Mouse (Mus musculus) gastrocnemius, postnatal 36 days (tissue): Measurements from ENCODE around the gene Stk39. TPM values are rescaled to one million over a fixed set of nuclear protein-coding genes. Genes with fewer than 3 reads are reported as not detected.

Experiments
- DNase-seq, 2 experiments: peaks; one replicate each; pipeline ENCODE4 v3.0.0; 2022
- intact Hi-C: fragments of 180-260 bp; cut with DNase I; formaldehyde crosslinking; loops from one replicate; pipeline ENCODE4 v1.15.1; 2025
- total RNA-seq, 2 experiments: library from RNA; stranded (reverse); gene quantifications; 2 replicates each; pipeline ENCODE4 v1.2.3; 2021

Gene Stk39
- total RNA-seq, 2 experiments from 2014 or later, result 2.5 to 3.8 TPM

DNA sequence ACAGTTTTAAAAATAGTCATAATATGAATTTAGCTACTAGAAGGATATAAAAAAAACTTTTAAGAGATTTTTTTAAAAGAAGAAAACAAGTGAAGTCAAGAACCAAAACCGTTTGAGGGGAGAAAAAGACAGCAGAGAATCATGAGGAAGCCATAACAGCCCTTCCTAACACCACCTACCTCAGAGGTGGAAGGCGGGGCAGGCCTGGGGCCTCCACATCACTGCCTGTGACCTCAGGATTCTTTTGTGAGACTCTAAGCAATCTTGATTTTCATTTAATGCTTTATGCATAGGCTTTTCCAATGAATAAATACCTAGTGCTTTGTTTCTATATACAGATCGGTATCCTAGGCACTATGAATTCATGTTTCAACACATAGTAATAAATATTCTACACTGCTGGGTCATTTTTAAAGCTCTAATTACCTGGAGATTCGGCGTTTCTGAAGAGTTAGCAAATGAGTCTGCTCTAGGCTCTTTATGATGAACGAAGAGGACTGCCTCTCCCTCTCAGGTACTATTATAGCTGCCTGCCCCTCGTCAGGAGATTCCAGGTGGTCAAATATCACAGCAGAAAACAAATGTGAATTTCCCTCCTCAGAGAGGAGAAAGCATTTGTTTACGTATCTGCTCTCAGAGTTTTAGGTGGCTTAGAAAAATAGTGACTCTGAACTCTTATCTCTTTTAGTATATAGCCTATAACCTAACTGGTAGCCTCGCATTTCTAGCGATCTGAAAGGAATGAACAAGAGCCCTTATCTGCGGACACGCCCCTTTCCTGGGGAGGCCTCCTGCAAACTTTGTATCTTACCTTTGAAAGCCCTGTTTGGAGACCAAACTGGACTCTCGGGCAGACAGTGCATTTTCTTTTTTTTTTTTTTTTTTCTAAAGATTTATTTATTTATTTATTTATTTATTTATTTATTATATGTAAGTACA is 78.2 kb downstream of the Stk39 start:
- no peak for DNase-seq
- intact Hi-C loops, result no loop called here

DNA sequence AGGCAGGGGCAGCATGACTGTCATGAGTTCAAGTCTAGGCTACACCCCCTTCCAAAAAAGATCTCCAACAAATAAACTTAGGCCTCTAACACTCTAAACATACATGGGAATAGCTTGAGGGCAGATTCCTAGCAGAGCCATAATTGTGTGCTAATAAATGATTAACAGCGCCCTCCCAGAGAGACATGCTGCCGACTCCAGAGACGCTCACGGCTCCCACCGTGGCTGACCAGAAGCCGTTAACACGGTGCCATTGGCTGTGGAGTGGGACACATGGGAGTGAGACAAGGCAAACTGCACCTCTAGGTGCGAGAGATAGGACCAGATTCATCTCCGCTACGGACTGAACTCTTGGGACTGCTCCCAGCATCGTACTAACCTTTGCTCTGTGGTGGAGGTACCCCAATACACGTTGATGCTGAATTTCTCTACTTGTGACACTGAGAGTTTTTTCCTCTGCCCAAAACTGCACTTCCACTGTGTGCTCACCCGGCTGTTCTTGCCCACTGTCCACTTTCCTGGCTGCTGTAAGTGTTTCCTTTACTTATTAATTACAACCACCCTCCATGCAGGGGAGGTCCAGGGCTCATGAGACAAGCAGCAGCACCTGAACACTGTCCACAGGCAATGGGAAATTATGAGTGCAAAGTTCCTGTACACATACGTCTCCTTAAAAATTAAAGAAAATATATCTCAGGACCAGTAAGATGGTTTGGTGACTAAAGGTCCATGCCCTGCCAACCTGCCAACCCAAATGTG is 84.1 kb downstream of the Stk39 start:
- intact Hi-C loops, result no loop called here
- no peak for DNase-seq

DNA sequence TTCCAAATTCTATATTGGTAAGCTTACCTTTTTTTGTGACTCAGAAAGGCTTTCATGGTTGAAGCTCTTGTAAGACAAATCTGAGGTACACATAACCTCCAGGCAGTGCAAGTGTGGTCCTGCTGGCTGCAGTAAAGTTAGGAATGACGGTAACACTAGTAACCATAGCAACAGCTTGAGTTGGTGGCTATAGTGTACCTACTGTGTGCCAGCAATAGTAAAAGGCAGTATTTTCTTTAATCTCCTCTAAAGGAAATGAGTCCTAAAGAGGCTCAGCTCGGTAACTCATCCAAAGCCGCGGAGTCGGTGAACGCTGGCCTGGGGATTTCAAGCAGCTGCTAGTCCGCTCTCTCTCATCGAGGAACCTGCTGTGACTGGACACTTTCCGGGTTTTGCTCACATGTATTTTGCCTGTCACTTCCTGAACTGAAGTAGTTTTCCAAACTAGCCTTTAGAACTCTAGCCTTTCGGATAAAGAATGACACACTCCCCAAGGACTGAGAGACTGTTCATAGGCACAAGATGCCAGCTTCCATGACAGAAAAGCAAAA is 85.7 kb downstream of the Stk39 start:
- no peak for DNase-seq
- intact Hi-C loops, result no loop called here

DNA sequence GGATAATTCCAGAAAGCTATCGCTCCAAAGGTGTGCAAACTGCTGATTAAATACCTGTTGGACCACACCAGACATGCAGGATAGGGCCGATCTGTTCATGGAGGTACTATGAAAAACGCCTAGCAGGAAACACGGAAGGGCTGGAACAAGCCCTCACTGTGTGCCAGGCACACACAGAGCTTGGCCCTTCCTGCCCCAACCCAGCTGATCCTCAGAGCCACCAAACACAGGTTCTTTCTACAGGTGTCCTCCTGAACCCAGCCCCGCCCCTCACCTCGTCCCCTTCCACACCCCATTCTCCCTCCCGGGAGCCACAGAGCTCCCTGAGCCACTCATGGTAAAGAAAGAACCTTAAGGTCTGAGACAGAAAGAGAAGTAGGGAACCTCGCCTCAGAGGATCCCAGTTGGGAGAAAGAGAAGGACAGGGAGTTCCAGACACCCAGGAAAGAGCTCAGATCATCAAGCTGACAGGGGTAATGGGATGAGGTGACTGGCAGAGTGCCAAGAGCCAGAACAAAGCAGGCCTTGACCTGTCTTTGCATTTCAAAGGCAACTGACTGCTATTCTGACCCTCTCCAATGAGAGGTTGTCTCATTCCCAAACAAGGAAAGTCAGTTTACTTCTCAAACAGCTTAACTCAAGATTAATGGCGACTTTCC is 86.3 kb downstream of the Stk39 start:
- DNase-seq, result no peak
- intact Hi-C loops, result no loop called here

DNA sequence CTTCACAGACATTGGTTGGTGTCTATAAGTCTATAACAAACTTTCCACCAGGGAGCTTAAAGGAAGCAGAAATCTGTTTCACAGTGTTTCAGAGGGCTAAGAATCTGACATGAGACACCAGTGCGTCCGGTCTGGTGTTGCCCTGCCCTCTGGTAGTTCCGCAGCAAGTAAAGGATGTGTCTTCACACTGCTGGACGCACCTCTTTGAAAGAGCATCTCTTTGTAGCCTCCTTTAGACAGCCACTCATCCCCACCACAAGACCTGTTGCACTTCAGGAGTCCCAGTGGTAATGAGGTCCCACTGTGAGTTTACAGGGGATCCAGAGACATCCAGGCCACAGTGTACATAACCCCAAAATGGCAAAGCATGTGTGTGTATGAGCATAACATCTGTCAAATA is 88.1 kb downstream of the Stk39 start:
- no peak for DNase-seq
- intact Hi-C loops, result no loop called here

DNA sequence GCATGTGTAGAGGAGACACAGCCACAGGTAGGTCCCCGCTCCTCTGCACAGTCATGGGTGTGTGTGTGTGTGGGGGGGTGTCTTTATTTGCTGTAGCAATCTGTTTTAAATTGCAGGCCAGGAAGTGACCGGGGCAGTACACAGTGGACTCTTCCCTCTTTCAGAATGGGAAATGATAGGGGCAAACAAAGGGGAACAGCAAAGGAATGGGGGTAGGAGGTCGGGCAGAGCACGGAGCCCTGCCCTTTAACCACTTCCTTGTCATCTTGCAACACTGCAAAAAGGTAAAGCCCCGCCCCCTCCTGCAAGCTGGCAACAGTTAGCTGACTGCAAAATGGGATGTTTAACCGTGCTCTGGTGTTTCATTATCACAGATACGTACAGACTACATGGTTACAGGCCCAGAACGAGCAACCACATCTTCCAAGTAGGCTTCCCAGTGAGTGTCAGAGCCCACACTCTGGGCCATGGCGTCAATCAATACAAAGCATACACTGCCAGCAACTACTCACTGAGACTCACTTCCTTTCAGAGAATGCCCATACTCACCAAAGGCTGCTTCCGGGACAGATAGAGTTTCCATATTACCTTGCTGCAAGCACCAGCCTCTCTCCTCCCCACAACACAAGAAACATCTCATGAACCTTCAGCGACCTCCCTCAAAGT is 89.5 kb downstream of the Stk39 start:
- no peak for DNase-seq
- intact Hi-C loops, result no loop called here

DNA sequence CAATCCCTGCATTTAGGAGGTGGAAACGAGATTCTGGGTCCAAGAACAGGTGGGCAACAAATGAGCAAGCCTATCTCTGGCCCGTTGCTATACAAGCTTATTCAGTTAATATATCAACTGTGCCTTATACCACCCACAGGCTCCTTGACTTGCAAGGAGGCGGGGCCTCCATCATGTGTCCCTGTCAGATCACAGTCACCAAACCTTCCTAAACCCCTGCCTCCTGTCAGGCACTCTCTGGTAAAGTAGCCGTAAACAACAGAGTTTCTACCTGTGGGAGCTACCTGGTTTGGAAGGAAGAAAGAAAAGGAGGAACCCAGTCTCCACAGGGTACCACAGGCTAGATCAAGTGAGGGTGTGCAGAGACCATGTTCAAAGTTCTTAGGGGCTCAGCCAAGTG is 90.2 kb downstream of the Stk39 start:
- intact Hi-C loops, result no loop called here
- no peak for DNase-seq

DNA sequence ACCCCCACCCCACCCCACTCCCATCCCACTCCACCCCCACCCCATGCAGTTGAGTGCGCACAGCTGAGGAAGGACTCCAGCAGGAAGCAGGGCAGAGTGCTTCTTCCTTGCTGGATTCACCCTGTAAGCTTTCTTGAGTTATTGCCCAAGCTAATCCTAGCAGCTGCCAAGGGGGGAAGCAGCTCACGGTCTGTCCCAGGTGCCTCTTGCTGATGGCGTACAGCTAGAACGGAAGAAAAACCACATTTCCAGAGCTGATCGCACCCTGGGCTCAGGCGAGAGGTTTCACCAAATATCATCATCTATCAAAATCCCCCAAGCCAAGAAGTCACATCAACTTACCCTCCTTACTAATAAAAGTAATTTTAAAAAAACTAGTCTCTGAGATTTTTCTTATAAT is 90.9 kb downstream of the Stk39 start:
- no peak for DNase-seq
- intact Hi-C loops, result no loop called here

DNA sequence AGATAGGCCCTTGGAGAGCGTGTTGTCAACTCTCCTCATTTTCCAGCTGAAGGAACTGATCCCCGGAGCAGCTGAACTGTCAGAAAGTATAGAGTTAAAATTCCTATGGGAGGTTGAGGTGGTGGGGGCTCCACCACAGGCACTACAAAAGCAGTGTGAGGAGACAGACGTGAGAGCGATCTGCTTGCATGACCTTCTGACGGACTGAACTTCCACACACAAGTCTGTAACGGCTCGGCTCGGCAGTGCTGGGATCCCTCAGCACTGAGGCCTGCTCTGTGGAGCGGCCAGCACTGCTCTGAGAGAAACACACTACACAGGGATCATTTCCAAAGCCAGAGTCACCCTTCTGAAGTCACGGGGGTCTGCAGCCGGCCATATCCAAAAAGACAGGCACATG is 92.4 kb downstream of the Stk39 start:
- intact Hi-C loops, result no loop called here
- no peak for DNase-seq

DNA sequence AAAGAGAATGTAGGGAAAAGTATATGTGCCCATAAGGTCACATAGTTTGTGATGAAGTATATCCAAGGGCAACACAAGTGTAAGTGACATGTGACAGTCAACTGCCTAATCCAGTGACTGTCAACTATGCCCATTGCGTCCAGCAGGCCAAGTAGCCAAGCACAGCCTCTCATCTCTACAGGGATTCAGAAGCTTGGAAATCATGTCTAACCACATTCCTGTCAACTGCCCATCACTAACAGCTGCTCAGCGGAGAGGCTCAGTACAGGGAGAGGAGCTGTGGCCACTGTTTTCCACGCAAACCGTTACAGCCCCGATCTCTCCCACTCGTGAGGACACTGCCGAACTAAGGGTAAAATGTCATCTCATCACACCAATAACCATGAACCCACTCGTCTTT is 93.7 kb downstream of the Stk39 start:
- DNase-seq, result no peak
- intact Hi-C loops, result no loop called here

DNA sequence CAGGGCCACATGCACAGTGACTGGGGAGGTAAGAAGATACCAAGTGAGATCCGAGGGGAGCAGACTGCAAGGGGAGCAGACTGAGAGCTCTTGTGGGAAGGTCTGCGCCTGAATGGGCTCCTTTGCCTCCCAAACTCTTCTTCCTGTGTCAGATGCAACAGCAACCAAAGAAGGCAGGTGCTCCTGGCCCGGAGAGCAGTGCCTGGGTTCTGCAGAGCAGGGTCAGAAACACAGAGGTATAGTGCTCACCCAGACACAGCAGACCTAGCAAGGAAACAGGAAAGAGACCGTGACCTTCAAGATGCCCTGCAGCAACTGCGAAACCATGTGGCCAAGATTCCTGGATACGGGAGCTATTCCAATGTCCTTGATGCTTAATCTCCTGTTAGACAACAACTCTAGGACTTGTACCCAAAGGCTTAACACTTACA is 94.8 kb downstream of the Stk39 start:
- no peak for DNase-seq
- intact Hi-C loops, result no loop called here

DNA sequence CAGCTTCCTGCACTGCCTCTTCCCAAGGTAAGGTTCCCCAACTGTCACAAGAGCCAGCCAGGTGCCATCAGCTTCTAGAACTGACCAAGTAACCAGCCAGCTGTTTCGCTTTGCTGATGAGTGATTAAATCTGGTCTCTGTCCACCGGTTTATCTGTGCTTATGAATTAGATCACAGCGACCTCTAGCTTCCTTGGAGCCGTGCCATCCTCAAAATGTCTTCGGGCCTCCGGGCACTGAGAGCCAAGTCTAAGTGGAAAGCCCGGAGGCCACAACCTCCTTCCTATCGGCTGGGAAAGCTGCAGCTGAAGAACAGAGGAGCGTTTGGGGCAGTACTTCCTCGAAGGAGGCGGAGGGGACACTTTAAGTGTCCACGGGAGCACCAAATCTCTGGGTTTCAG is 95.4 kb downstream of the Stk39 start:
- peak; percentile 41 to 64 for DNase-seq
- intact Hi-C loops, result no loop called here

DNA sequence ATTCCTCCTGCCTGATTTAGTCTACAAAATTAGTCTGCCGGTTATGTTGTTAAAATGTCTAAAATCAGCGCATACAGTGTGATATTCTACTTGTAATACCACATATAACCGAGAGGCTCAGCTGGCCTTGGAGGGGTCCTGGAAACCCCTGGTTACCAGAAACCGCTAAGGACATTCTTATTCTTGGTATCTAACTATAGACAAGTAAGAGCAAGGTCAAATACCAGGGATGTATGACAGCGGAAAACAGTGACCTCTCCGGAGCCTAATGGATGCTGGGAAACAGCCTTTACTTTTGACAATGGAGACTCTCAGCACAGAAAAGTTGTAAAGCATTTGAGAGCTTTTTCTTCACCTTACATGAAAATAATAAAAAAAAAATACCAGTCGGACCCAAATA is 97.9 kb downstream of the Stk39 start:
- no peak for DNase-seq
- intact Hi-C loops, result no loop called here

DNA sequence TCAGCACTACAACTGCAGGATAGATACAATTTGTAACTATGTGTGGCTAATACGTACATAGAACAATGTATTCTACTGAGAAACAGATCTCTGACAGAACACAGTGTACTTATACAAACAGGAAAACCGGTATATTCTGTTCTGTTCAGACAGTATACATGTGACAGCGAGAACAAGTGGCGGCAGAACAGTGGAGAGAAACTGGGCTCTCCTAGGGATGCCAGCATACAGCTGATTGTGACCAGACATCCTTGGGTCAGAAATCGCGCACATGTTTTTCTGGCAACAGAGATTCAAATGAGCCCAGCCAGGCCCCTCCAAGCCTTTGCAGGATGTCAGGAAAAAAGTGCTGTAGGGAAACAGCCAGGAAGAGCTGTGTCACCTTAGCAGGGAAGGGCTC is 100.2 kb downstream of the Stk39 start:
- no peak for DNase-seq
- intact Hi-C loops, result no loop called here

DNA sequence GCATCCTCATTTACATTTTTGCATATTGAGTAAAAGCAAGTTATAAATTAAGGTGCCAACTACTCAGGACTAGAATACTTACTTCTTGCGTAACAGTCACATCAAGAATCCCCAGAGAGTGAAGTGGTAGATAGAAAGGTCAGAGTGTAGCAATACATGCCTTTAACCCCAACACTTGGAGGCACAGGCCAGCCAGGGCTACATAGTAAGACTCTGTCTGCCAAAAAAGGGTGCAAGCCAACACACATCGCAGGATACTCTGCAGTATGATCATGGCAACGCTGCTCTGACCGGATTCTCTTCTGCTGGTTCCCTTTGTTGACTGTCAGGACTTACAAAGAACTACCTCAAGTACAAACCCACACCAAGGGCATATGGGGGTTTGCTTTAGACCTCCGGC is 101.7 kb downstream of the Stk39 start:
- intact Hi-C loops, result no loop called here

DNA sequence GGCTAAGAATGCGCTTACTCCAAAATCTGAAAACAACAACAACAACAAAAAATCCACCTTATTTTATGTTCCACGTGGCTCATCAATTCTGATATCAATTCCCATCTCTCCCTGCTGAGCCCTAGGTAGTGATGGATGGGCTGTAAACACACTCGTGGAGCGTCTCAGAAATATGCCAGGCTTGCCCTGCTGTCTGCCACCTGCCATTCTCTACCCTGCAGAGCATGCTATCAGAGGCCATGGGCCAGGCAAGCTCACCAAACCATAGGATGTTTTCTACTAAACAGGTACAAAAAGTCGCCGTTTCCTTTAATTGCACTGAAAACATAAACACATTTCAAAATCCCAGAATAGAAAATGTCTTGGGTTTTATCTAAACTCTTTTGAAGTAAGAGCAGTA is 103.0 kb downstream of the Stk39 start:
- intact Hi-C loops, result loop anchor here (10.0 kb wide), 2 partner anchors 106 to 386 kb away; partner anchors contain the start of gene Stk39

More for the DNA sequence above, 101.7 kb downstream of the Stk39 start:
- DNase-seq, result no peak

DNA sequence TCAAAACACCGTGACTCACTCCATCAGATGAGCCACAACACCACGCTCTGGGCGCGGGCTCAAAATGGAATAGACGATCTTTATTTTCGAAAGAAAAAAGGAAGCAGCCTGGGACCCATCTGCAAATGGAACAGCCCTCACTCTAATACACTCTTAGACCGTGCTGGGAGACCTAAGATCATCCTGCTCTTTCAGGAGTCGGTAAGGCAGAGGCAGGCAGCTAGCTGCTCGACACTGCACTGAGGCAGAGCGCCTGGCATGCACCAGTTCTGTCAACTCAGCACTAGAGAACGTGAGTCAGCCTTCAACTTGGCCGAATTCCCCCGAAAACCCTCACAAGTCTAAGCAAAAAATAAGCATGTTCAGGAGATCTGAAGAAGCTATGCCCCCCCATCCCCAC is 104.1 kb downstream of the Stk39 start:
- intact Hi-C loops, result loop anchor here (10.0 kb wide), 2 partner anchors 107 to 387 kb away; partner anchors contain the start of gene Stk39
- no peak for DNase-seq

More for the DNA sequence above, 103.0 kb downstream of the Stk39 start:
- no peak for DNase-seq

DNA sequence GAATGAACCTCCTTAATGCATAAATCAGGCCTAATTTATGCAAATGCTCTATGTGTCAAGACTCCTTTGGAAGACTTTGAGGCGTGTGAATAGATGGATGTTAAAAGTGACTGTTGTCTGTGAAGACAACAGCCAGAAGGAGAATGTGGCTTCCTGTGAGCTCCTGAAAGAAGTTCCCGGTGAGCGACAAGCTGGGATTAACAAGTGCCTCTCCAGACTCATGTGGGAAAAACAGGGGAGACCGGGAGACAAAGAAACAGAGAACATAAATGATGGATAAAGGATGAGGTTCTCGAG is 105.2 kb downstream of the Stk39 start:
- no peak for DNase-seq
- intact Hi-C loops, result loop anchor here (10.0 kb wide), 2 partner anchors 108 to 388 kb away; partner anchors contain the start of gene Stk39

DNA sequence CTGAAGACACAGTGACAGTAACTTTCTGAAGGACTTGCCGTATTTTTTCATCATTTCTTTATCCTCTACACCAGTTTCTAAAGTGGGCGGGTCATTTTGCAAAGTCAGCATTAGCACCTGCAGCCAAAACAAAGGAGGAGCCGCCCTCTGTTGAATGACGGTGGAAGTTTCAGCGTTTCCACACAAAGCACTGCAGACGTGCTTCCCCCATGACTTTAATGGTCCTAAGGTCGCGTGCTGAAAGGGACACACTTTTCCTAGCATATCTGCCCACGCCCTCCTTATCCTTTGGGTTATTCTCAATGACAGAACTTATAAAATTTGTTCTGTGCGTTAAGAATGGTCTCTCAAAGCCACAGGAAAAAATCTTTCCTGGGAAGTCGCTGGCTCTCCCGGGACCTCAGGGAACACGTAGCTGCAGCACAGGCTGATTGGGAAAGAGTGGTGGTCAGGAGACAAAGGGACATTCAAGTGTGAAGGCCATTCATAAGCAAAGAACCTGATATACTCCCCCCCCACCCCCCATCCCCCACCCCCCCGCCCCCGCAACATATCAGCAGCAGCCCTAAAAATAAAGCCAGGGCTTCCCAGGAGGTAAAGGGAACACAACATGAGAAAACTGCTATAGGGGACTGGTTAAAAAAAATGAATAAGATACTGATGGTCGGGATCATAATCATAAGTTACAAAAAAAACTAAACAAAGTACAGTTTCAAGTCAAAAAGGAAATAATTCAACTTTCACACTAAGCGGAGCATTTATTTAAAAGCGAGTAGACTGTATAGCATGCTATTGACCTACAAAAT is 105.8 kb downstream of the Stk39 start:
- intact Hi-C loops, result loop anchor here (10.0 kb wide), 2 partner anchors 109 to 389 kb away; partner anchors contain the start of gene Stk39

More for the DNA sequence above, 105.8 kb downstream of the Stk39 start:
- DNase-seq, result no peak
